Mouse (Mus musculus): ENCODE results near the gene Zmynd19.

GRCm38 (mm10) chr2:24952537-24953055 is 3.0 kb downstream of the Zmynd19 start:
- TF ChIP-seq ZNF384 (IDR thresholded peaks at IDR 0.05; ENCODE audit: low read depth, low read length) (no peak), JUND (IDR thresholded peaks at IDR 0.05; ENCODE audit: low read depth, low read length) (no peak), USF1 (IDR thresholded peaks at IDR 0.05; ENCODE audit: low read depth, low read length) (no peak), CTCF (IDR thresholded peaks at IDR 0.05 in 2 of 3, conservative IDR thresholded peaks at IDR 0.05 in 1 of 3; ENCODE audit: control insufficient read depth in 1 of 3, insufficient read depth in 1 of 3, low read depth in 2 of 3, low read length in 3 of 3, poor library complexity in 1 of 3, severe bottlenecking in 1 of 3) (no peak), ZKSCAN1 (IDR thresholded peaks at IDR 0.05; ENCODE audit: low read depth, low read length) (no peak), POLR2A (IDR thresholded peaks at IDR 0.05; ENCODE audit: control insufficient read depth in 1 of 2, insufficient read depth in 1 of 2, low read depth in 1 of 2, low read length in 2 of 2, poor library complexity in 1 of 2) (peak in 1 of 2 experiments; percentile 23; a peak in 1 of 4 replicates), EP300 (IDR thresholded peaks at IDR 0.05; ENCODE audit: low read depth in 1 of 2, low read length in 2 of 2) (peak; percentile 40 to 67; a peak in 3 of 4 replicates), POLR2AphosphoS5 (IDR thresholded peaks at IDR 0.05; ENCODE audit: borderline replicate concordance, low read depth, low read length) (no peak), E2F4 (IDR thresholded peaks at IDR 0.05; ENCODE audit: borderline replicate concordance, low read depth, low read length) (no peak), KAT2A (conservative IDR thresholded peaks at IDR 0.05; ENCODE audit: low read depth, low read length) (no peak), POLR2AphosphoS2 (IDR thresholded peaks at IDR 0.05; ENCODE audit: low read length) (no peak), MAFK (IDR thresholded peaks at IDR 0.05; ENCODE audit: borderline replicate concordance, low read depth, low read length) (no peak), GABPA (IDR thresholded peaks at IDR 0.05; ENCODE audit: low read depth, low read length) (no peak), SMC3 (IDR thresholded peaks at IDR 0.05; ENCODE audit: low read depth, low read length) (no peak)
